Mouse (Mus musculus) cerebellum, adult 11 months (tissue): ENCODE data around the gene Plxnb1.

Experiments used
- DNase-seq: peaks from one replicate; pipeline ENCODE4 v3.0.0; 2022

The Plxnb1 gene

GRCm38 (mm10) chr9:109095137-109095982, at the start of gene Plxnb1:
Plxnb1 (plus strand) TSS chr9:109095389.
- DNase-seq = peak; percentile 50

DNA sequence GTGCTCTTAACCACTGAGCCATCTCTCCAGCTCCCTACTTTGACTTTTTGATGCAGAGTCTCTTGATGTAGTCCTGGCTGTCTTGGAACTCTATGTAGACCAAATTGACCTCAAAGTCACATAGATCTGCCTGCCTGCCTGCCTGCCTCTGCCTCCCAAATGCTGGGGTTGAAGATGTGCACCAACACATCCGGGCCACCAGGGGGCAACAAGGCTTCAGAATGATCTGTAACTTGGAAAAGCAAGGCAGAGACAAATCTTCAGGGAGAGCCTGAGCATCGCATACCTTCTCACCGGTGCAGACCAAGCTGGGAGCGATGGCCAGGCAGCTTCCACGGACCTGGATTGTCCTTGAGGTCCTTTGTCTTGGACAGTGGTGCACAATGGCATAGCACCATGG, 48.9 kb upstream of the Plxnb1 start:
- DNase-seq = no peak

DNA sequence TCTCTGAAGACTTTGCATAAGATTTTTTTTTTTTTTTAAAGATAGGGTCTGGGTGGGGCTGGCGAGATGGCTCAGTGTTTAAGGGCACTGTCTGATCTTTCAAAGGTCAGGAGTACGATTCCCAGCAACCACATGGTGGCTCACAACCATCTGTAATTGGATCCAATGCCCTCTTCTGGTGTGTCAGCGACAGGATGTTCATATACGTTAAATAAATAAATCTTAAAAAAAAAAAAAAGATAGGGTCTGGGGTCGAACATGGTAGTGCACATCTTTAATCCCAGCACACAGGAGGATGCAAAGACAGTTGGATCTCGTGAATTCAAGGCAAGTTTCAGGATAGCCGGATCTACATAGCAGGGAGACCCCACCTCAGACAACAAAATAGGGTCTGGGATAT, 45.9 kb upstream of the Plxnb1 start:
- no peak for DNase-seq

- DNase-seq = no peak
Observed at GRCm38 (mm10) chr9:109049996-109050673, 45.1 kb upstream of the Plxnb1 start.

DNA sequence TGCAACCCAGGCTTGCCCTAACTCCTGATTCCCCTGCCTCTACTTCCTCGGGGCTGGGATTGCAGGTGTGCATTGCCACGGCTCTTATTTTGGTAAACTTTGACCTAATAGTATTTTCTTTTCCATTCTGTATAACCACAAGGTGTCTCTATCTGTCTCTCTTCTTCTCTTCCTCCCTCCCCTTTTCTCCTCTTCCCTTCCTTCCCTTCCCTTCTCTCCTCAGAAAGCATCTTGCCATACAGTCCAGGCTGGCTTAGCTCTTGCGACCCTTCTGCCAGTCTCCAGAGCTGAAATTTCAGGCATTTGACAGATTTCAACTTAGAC, 44.6 kb upstream of the Plxnb1 start:
- DNase-seq = no peak

DNA sequence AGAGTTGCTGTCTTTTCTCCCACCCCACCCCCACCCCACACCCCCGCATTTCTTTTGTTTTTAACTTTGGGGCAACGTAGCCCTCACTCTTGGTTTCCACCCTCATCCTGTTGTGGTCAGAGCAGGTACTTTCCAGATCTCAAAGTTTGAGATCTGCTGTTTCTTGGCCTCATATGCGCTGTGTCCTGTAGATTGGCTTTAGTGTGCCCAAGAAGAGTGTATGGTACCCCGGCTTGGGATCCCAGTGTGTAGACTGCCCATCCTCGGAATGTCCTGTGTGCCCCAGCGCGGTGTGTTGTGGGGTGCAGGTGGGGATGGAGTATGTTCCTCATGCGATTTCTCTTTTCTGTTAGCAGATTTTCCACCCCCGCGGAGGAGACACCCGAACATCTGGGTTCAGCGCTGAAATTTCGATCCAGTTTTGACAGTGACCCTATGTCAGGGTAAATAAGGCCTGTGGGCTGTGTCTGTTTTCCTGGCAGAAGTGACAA, 44.1 kb upstream of the Plxnb1 start:
- no peak for DNase-seq

DNA sequence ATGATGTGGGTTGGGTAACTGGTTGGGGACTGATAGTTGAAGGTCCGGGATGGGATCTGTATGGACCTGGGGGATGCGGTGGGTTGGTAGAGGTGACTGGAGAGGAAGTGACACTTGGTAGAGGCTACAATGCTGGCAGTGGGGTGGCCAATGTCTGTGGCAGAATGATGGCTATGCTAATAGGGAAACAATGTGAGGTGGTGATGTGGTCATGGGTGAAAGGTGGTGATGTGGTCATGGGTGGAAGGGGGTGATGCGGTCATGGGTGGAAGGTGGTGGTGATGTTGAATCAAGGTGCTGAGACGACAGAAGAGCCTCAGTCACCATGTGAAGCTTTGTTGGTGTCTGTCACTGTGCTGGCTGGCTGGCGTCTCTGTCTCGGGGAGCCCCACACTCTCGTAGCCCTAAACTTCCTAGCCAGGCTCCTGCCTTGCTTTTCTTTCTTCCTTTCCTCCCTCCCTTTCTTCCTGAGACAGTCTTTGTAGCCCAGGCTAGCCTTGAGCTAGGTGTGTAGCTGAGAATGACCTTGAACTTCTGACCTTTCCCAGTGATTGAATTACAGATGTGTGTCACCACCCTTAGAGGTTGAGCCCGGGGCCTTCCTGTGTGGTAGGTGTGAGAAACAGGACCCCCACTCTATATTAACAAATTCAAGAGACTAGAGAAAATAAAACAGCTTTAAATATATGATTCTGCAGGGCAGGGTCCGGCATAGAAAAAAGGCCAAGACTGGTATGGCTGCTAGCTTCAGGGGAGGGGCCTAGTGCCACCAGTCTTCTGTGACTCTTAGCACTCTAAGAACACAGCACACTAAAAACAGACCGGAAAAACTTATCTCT, 43.3 kb upstream of the Plxnb1 start:
- no peak for DNase-seq

DNA sequence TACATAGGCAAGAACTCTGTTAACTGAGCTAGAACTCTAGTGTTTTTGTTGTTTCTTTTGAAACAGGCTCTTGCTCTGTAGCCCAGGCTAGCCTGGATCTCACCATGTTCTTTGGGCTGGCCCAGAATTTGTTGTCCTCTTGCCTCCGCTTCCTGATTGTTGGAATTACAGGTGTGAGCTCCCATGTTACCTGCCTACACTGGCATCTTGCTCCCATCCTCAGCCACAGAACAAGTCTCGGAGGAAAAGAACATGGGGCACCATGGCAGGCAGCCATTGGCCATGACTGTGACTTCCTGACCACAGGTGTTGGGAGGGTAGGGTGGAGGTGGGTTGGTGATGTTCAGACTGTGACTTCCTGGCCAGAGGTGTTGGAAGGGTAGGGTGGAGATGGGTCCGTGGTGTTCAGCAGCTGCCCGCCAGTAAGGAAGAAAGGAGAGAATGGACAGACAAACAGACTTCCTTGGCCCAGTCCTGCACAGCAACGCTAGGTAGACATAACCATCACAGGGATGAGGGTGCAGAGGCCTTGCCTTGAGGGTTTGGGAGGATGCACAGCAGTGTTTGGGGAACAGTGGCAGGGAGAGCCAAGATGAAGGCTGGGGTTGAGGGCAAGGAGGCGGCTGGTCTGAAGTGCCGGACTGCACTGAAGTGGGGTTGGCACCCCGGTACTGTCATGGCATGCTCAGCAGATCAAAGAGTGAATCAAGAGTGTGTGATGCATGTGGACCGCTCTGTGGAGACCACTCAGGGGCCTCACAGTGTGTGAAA, 42.5 kb upstream of the Plxnb1 start:
- DNase-seq = no peak

DNA sequence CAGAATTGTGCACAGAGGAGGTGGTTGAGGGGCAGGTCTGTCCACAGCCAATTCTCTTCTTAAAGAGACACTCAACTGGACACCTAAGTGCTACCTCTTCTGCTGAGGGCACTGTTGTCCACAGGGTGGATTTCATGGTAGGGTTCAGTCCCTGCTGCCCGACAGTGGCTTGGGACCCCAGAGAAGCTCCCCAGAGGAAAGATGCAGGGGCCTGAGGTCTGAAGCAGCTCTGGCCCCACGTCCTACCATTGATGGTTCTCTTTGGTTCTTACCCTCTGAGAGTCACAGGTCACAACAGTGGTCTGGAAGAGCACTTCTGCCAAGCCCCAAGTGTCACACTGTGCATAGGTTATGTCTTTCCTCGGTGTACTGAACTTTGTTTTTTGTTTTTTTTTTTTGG, 41.8 kb upstream of the Plxnb1 start:
- DNase-seq = no peak

DNA sequence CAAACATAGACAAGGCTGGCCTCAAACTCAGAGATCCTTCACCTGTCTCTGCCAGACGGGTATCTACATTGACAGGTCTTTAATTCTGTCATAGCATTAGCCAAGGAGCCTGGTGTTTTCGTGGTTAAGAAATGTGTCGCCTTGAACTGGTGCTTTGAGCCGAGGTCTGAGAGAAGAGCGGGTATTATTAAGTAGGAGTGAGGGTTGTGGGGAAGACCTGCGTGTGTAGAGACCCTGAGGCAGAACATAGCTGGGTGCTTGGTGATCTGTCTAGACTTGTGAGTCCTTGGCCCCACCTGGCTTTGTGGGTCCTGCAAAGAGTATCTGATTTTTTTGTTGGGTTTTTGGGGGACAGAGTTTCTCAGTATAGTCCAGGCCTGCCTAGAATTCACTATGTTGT, 41.3 kb upstream of the Plxnb1 start:
- DNase-seq = no peak

DNA sequence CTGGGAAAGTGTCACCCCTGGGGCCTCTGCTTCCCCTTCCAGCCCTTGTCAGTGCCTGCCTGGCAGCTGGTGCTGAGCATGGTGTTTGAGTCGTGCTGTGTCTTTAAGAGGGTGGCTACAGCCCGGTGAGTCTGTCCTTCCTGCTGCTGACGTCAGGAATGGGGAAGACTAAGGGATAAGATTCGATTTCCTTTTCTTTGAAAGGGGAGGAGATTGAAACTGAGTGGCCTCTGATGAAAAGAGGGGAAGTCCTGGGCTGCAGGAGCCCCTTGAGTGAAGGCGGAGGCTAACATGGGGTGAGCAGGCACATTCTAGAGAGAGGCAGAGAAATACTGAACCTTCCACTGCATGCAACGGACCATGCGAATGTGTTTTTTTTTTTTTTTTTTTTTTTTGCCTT, 40.5 kb upstream of the Plxnb1 start:
- DNase-seq = no peak

- DNase-seq = no peak
Observed at GRCm38 (mm10) chr9:109055271-109056030, 39.7 kb upstream of the Plxnb1 start.

- DNase-seq = no peak
Observed at GRCm38 (mm10) chr9:109056081-109056690, 39.0 kb upstream of the Plxnb1 start.

GRCm38 (mm10) chr9:109056916-109057315, 38.3 kb upstream of the Plxnb1 start:
- DNase-seq = no peak

DNA sequence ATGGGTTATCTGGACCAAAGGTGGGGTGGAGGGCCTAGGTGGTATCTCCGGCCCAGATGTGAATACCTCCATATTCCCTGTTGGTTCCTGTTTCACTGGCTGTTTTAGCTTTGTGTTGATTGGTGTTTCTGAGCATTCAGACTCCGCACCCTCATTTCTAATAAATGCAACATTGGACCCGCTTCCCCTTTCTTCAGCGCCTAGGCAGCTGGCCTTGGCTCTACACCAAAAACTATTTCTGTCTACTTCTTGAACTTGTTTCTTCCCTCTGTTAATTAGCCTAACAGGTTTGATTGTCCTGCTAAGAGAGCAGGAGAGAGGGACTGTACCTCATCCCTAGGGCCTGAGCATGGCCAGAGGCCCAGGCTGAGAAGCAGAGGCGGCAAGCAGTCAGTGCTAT, 37.6 kb upstream of the Plxnb1 start:
- DNase-seq = no peak

DNA sequence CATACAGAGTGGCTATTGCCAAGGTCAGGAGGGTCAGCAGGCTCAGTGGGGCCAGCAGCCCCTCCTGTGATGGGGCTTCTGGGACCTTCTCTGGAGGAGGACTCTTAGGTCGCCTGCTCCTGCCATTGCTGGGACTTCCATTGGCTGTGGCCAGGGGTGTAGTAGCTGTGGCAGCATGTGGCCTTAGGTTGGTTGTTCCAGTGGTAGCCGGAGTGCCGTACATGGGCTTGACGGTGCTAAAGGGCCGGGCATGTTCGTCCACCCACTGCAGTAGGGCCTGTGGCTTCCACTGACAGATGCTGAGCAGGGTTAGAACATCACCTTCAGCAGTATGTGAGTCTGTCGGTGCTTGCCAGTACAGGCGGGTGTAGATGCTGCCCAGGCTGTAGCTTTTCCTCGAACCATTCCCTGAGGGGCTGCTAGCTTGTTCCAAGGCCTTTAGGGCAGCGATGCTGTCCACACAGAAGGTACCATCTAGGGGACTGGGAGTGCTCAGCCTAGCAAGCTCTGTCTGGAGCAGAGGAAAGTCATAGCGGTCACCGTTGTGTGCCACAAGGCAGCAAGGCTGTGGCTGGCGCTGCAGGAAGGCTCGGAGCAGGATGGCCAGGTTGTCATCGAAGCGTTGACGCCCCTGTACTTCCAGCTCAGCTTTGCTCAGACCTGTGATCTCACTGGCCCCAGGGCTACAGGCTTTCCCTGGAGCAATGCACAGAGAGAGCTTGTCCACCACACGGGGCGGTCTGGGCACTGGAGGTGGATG, 37.0 kb upstream of the Plxnb1 start:
- no peak for DNase-seq

DNA sequence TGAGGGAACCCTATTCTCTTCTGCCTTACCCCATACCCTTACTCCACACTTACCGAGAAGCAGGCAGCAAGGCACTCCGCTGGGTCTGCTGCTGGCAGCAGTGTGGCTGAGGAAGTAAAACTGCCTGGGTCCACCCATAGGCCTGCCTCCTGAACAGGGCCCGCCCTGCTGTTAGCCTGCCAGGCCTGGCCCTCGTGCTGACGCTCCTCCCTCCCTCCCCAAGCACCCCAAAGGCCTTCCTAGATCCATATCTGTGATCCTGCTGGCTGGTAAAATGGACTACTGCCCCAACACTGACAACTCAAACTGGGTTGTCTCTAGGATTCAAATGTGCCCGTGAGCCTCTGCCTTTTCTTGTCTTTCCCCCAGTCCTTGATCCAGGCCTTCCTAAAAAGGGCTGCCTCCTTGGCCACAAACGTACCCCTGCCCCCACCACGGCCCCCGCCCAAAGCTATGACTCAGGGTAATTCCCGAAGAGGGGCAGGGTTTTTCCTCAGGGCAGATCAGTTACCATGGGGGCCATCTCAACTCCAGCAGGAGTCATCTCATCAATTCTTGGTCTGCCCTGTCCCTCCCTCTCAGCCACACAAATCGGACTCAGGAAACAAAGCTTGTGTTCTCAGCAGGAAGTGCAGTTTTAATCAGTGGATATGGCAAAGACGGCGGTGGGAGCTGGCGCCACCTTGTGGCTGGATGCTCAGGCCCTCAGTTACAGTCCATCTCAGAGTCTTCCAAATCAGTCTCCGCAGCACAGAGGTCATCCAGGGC, 35.9 kb upstream of the Plxnb1 start, which contains the start of gene Trex1:
Trex1 (minus strand) TSS at position 599 of the 768 bp plus-strand sequence.
- peak; percentile 84 for DNase-seq

DNA sequence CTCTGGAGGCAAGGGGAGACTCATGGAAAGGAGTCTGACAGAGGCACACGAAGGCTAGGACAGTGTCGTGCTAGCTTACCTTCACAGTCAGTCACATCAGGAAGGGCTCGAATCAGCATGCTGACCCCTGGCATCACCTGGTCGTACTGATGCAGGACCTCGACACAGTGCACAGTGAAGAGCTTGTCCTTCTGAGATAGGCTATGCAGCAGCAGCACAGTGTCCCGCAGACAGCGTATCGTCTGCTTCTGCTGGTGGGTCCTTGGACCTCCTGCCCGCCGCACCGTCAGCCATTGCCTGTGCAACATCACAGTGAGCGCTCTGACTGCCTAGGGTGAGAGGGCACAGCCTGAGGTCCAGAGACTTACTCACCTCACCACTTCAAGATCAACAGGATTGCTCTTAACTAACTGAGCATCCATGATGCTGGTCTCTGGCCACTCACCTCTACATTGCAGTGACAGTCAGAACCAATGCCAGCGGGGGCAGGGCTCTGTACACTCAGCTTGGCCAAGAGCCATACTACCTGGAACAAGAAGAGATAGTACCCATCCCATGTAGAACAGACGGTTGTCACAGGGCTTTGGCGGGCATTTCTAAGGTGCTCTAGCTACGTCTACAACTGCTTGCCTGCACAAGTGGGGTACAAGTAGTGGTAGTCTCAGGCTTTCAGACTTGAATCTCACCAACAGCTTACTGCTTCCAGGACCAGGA, 34.8 kb upstream of the Plxnb1 start:
- DNase-seq = no peak

DNA sequence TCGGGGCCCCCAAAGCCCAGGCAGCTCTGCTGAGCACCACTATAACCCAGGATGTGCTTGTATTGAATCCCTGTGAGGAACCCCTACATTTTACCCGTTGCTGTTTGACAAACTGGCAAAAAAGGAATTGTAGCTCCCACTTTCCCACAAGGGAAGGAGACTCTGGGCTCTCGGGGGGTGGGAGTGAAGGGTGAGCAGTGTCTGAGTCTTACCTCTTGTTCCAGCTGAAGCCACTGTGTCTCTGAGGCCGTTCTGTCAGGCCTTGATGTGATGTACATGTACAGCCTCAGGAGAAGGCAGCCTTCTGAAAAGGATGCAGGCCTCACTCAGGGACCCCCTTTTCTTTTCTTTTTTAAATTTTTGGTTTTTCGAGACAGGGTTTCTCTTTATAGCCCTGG, 34.3 kb upstream of the Plxnb1 start:
- DNase-seq = no peak
